Mouse (Mus musculus) skeletal muscle tissue, adult 2 months (tissue): ENCODE data around the gene Fgd3.

Experiments used
- DNase-seq: peaks from one replicate; pipeline ENCODE4 v3.0.0-alpha.2; 2012; ENCODE audit warnings: low read depth, low spot score

Gene Fgd3

DNA sequence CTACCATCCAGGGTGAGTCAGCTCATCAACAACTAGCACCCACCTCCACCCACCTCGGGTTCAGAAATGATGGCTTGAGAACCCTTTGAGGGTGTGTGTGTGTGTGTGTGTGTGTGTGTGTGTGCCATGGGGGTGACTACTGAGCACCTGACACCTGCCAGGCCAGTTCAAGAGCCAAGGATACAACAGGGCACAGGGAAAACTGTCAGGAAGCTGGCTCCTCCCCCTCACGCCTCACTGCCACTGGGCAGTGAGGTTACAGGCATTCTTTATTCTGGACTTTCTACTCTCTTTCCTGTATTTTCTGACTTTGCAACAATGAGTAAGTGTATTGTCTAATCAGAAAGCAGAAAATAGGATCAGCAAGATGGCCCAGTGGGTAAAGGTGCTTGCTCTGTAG is 70.5 kb downstream of the Fgd3 start:
- DNase-seq, result no peak

GRCm38 (mm10) chr13:49248923-49249322 is 71.2 kb downstream of the Fgd3 start:
- DNase-seq, result no peak

GRCm38 (mm10) chr13:49248467-49248862 is 71.6 kb downstream of the Fgd3 start, which contains the start of gene Susd3:
Gene Susd3, minus strand, starts transcription at chr13:49248706.
- DNase-seq, result no peak

GRCm38 (mm10) chr13:49247740-49248466 is 72.2 kb downstream of the Fgd3 start:
- DNase-seq, result no peak

DNA sequence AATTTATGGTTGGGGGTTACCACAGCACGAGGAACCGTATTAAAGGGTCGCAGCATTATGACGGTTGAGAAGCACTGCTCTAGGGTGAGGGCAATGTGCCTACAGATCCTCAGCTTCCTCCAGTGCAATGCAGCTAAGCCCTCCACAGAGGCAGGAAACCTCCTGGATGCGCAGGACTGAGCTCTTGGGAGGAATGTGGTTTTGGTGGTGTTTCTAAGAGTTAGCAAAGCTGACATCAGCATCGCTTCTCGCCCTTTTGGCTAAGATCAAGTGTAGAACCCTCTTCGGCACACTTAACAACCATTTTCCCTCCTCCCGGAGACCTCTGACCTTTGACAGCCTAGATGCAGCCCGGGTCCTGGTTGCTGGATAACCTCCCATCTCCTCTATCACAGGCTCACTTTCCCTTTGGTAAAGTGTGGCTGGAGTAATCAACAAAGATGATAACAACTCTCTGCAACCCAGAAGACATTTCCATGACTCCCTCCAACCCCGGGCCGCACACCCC is 72.8 kb downstream of the Fgd3 start:
- no peak for DNase-seq

DNA sequence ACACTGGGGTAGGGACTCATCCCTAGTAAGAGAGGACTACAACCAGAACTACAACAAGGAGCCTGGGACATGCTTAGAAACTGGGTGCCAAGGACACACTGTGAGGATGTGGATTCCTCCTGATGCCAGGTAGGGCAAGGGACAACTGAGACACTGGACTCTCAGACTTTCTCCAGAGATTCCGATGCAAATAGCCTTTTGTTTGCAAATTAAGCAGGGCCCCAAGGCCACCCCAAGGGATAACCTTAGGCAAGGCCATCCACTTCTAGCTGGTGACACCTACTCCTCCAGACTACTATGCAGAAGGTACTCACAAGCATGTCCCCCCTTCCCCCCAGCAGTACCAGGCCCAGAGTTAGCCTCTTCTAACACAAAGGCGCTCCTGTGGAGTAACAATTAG is 73.5 kb downstream of the Fgd3 start:
- DNase-seq, result no peak

GRCm38 (mm10) chr13:49246011-49246410 is 74.1 kb downstream of the Fgd3 start:
- no peak for DNase-seq

- DNase-seq, result no peak
Observed at GRCm38 (mm10) chr13:49245251-49245650, 74.9 kb downstream of the Fgd3 start.

GRCm38 (mm10) chr13:49243492-49243891 is 76.6 kb downstream of the Fgd3 start:
- DNase-seq, result no peak

DNA sequence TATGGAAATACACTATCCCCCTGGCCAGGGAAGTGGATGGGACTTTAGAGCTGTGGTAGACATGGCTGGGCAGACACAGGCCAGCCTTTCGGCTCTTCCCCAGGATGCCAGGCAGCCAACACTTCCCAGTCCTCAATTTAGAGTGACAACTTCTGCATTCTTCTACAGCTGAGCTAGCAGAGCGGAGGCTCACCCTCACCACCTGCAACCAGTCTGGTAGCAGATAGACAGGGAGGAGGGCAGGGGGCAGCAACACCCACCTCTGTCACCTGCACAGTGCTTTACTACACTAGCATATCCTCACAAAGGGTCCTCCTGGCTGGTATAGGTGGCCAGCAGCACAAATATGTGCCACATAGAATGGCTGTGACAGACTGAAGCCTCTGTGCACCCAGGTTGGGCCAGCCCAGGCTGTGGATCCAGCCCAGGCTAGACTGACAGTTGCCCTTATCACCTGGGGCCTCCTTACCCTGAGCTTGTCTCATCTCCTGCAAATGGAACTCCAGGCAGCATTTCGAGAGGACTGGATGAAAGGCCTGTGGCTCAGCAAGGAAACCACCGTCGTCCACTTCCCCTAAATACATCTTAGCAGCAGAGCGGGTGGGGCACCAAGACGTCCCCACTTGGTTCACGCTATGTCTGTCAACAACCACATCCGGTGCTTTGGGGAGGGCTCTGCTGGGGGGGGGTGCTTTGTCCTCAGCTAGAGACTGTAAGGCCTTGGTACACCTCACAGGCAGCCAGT is 77.6 kb downstream of the Fgd3 start:
- DNase-seq, result peak; percentile 68

GRCm38 (mm10) chr13:49238737-49239136 is 81.4 kb downstream of the Fgd3 start:
- no peak for DNase-seq

DNA sequence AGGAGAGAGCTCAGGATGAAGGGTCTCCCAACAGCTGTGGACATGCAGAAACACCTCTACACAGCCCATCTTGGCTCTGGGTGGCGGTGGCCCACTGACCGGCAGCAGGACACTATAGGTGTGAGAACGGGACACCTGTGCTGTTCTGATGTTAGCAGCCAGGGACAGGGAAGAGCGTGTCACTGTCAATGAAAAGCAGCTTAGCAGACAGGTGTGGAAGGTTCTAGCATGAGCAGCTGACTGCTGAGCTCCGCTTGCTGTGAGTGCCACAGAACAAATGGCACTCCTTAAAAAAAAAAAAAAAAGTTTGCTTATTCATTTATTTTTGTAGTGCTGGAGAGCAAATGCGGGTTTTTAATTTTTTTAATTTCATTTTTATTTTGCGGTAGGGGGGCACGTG is 82.5 kb downstream of the Fgd3 start:
- DNase-seq, result no peak

GRCm38 (mm10) chr13:49234711-49235110 is 85.4 kb downstream of the Fgd3 start:
- DNase-seq, result no peak

DNA sequence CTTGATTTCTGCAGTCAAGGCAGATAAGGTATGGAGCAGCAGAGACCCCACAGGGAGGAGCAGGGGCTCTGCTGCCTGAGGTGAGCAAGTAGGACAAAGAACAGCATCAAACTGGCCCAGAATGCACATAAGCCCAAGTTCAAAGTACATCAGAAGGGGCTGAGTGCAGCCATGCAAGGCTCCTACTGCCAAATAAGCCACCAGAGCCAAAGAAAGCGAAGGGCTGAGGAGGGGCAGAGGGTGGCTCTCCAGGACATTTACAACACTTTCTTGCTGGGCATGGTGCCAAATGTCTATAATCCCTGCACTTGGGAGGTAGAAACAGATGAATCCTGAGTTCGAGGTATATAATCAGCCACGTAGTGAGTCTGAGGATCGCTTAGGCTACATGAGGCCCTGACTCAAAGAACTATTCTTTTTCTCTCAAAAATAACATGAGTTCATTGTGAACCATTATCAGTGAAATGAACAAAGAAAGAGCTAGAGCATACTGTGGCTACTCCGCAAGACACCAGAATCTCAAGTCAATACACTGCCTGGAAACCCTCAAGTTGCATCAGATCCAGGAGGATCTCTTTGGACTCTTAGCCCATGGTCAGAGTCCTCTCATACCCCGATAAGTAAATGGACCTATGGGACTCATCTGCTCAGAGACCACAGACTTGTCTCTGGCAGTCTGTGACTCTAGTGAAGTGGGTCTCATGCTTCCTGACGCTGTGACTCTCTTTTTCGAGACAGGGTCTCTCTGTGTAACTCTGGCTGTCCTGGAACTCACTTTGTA is 86.1 kb downstream of the Fgd3 start:
- DNase-seq, result no peak

DNA sequence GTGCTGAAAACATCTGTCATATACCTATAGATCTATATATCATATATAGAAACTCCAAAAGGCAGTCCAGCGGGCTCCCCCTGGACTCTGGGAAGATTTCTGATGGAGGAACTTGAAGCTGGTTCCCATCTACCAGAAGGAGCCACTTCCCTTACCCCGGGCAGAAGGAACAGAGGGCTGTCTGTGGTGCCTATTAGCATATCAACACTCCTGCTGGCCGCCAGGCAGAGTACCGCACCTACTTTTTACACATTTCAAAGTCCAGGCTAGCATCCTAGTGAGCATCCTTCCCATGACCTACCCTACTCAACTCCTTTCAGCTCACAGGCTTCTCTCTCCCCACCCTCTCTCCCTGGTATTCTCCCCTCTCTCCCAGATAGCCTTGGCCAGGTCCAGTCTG is 94.5 kb downstream of the Fgd3 start:
- no peak for DNase-seq

DNA sequence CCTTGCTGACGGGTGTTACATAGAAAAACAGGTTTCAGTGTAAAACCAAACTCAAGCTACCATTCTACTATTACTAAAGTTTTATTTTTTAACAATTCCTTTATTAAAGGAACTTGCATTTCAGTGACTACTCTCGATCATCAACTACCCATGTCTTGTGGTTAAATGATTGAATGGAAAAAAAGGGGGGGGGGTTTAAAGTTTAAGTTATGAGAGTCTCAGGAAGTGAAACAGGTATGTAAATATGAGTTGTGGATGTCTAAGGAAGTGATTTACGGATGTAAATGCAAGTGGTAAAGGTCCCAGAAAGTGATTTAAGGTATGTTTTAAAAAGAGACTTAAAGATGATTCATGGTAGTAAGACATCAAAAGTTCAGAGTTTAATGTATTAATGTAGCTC is 95.0 kb downstream of the Fgd3 start:
- DNase-seq, result no peak

- DNase-seq, result no peak
Observed at GRCm38 (mm10) chr13:49224729-49225128, 95.4 kb downstream of the Fgd3 start.

GRCm38 (mm10) chr13:49224314-49224713 is 95.8 kb downstream of the Fgd3 start:
- peak; percentile 70 for DNase-seq

- DNase-seq, result no peak
Observed at GRCm38 (mm10) chr13:49220912-49221311, 99.2 kb downstream of the Fgd3 start.

- no peak for DNase-seq
Observed at GRCm38 (mm10) chr13:49219367-49219766, 100.7 kb downstream of the Fgd3 start.

GRCm38 (mm10) chr13:49218651-49219050 is 101.5 kb downstream of the Fgd3 start:
- no peak for DNase-seq
